Mouse (Mus musculus) kidney, adult 2 months (tissue): ENCODE measurements around the gene Gucy1a1. TPM values are rescaled to one million over a fixed set of nuclear protein-coding genes. Genes with fewer than 3 reads are reported as not detected.

Experiments used
- DNase-seq: peaks from one replicate; pipeline ENCODE4 v3.0.0; 2021
- H3K27ac ChIP-seq: fragments of 200-500 bp; 2 replicates; pipeline ENCODE4 v1.5.1; 2012; ENCODE audit warnings: low read depth, low read length, control low read depth, inconsistent platforms; ENCODE audit not compliant: insufficient read depth
- H3K27me3 ChIP-seq: fragments of 200-500 bp; replicated peaks from 2 replicates; pipeline ENCODE4 v1.6.1; 2012; ENCODE audit warnings: mild to moderate bottlenecking, moderate library complexity, low read length, inconsistent platforms; ENCODE audit not compliant: control insufficient read depth, insufficient read depth
- H3K36me3 ChIP-seq: fragments of 200-500 bp; 2 replicates; pipeline ENCODE4 v1.6.1; 2012; ENCODE audit warnings: mild to moderate bottlenecking, moderate library complexity, low read length, inconsistent platforms; ENCODE audit not compliant: control insufficient read depth, insufficient read depth
- H3K4me1 ChIP-seq: fragments of 200-500 bp; 2 replicates; pipeline ENCODE4 v1.6.1; 2011; ENCODE audit warnings: low read length; ENCODE audit not compliant: control insufficient read depth, insufficient read depth
- H3K4me3 ChIP-seq: fragments of 200-500 bp; 2 replicates; pipeline ENCODE4 v1.5.1; 2011; ENCODE audit warnings: mild to moderate bottlenecking, low read depth, low read length, control low read depth; ENCODE audit not compliant: insufficient read depth
- CTCF ChIP-seq: fragments of 200-500 bp; conservative IDR thresholded peaks from 2 replicates; pipeline ENCODE4 v1.5.1; 2011; ENCODE audit warnings: low read depth, mild to moderate bottlenecking, control low read depth, low read length, moderate library complexity, mixed read lengths; ENCODE audit not compliant: insufficient read depth, insufficient read length
- POLR2A ChIP-seq: fragments of 200-500 bp; IDR thresholded peaks from one replicate; pipeline ENCODE4 v1.6.1; 2011; ENCODE audit warnings: low read depth, low read length, control low read depth
- WGBS: fragments of 180-500 bp; shearing (Covaris S2); methylation state at CpG from one replicate; pipeline ENCODE4 v1.1.7; 2018; 5-methylcytosine and 5-hydroxymethylcytosine counted together
- polyA plus RNA-seq: library from polyadenylated mRNA; depleted of rRNA; stranded (reverse); fragments of >200 nt; gene quantifications from 2 replicates; pipeline ENCODE4 v1.2.3, GENCODE M21; 2012

Gene Gucy1a1
- polyA plus RNA-seq, 1 experiment = 14.8 TPM

DNA sequence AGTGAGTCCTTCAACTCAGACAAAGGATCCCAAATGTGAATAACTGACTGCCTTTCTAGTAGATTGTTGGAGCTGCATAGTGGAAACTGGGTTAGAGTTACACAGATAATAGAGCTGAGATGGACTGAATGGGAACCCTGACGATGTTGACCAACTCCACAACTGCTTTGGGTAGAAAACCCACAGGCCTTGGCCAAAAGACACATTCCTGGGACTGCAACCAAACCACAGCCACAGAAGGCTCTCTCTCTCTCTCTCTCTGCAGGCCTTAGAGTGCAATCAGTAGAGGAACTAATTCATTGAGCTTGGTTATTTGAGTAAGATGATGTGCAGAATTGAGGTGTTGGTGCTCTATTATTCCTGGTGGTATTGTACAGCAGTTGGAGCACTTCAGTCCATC lies 21.0 kb downstream of the Gucy1a1 start:
- 68% methylated on average over 1 of the region's 1 CpGs for WGBS
- no peaks in the 10 kb centered on the region for H3K36me3 ChIP-seq
- no peaks in the 10 kb centered on the region for H3K27me3 ChIP-seq
- no peaks in the 10 kb centered on the region for H3K4me1 ChIP-seq
- no peak for DNase-seq
- H3K4me3 ChIP-seq = no peak overlapping the region
- H3K27ac ChIP-seq = no peak overlapping the region
- TF ChIP-seq CTCF (no peak), POLR2A (no peak)

DNA sequence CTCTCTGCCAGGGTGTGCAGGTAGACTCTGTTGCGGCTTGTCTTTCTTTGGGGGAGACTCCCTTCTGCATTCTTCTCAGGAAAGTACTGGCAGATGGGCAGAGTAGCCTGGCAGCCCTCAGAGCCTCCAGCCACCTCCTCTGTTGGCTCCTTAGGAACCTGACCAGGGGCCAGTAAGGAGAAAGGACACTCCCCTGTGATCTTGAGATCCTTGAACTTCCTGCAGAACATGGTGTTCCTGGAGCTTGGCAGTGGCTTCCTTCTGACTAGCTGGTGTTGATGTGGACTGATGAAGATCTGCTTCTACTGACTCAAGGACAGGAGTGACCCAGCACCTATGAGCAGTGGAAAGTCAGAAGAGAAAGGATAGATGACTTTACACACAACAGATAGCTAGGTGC lies 26.7 kb downstream of the Gucy1a1 start:
- WGBS = 65% methylated on average over 1 of the region's 1 CpGs
- H3K27ac ChIP-seq = no peak overlapping the region
- TF ChIP-seq POLR2A (no peak), CTCF (no peak)
- H3K4me1 ChIP-seq = no peaks in the 10 kb centered on the region
- no peaks in the 10 kb centered on the region for H3K27me3 ChIP-seq
- no peaks in the 10 kb centered on the region for H3K36me3 ChIP-seq
- H3K4me3 ChIP-seq = no peak overlapping the region
- DNase-seq = no peak

DNA sequence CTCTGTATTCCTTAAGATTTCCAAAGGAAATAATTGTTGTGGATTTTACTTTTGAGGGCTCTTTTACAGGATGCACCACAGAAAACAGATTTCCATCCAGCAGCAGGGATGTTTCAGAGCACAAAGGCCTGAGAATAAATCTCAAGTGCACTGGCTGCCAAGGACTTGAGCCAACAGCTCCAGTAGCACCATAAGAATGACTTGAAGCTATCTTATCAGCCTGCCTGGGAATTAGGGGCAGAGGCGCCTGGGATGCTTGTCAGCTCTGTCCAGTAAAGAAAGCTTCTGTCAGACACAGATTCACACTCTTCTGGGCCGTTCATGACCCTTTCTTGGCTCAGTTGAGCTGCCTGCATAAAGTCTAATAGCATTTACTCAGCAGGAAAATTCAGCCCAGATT lies 33.1 kb downstream of the Gucy1a1 start:
- 68% methylated on average over 2 of the region's 2 CpGs for WGBS
- DNase-seq = peak; percentile 62
- H3K27ac ChIP-seq = no peak overlapping the region

GRCm38 (mm10) chr3:82111986-82112385 lies 33.6 kb downstream of the Gucy1a1 start:
- TF ChIP-seq POLR2A (no peak), CTCF (no peak)
- peak; percentile 36 for DNase-seq
- Histone ChIP-seq H3K27ac (no peak overlapping the region), H3K4me3 (no peak overlapping the region), H3K4me1 (no peaks in the 10 kb centered on the region), H3K27me3 (no peaks in the 10 kb centered on the region), H3K36me3 (no peaks in the 10 kb centered on the region)
- 75% methylated on average over 3 of the region's 3 CpGs for WGBS

More for the DNA sequence above, 33.1 kb downstream of the Gucy1a1 start:
- Histone ChIP-seq H3K36me3 (no peaks in the 10 kb centered on the region), H3K4me1 (no peaks in the 10 kb centered on the region), H3K27me3 (no peaks in the 10 kb centered on the region), H3K4me3 (no peak overlapping the region)
- TF ChIP-seq CTCF = no peak
- no peak for TF ChIP-seq POLR2A

- no peak for DNase-seq
- TF ChIP-seq POLR2A = no peak
- no peak for TF ChIP-seq CTCF
- WGBS = 91% methylated on average over 15 of the region's 15 CpGs
- H3K4me1 ChIP-seq = no peaks in the 10 kb centered on the region
- H3K36me3 ChIP-seq = no peaks in the 10 kb centered on the region
- H3K27me3 ChIP-seq = no peaks in the 10 kb centered on the region
- no peak overlapping the region for H3K27ac ChIP-seq
- H3K4me3 ChIP-seq = no peak overlapping the region
These were observed 36.6 kb downstream of the Gucy1a1 start for GRCm38 (mm10) chr3:82108951-82109350.

GRCm38 (mm10) chr3:82104229-82104628 lies 41.4 kb downstream of the Gucy1a1 start:
- WGBS = 69% methylated on average over 6 of the region's 6 CpGs
- H3K4me1 ChIP-seq = no peaks in the 10 kb centered on the region
- H3K27ac ChIP-seq = no peak overlapping the region
- H3K36me3 ChIP-seq = no peaks in the 10 kb centered on the region
- no peaks in the 10 kb centered on the region for H3K27me3 ChIP-seq
- TF ChIP-seq POLR2A (no peak), CTCF (no peak)
- peak; percentile 3 for DNase-seq
- no peak overlapping the region for H3K4me3 ChIP-seq

DNA sequence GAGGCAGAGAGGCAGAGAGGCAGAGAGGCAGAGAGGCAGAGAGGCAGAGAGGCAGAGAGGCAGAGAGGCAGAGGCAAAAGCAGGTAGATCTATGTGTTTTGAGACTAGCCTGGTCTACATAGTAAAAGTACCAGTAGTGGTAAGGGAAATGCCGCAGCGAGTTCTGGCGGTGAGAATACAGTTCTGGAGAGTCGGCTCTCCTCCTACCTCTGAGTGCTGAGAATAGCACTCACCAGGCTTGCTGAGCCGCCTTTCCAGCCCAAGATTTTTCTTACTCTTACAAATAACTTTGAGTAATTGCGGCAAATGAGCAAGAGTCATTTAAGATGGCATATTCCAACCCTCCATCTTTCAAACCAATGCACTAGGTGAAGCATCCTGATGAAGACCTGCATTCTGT lies 46.5 kb downstream of the Gucy1a1 start:
- TF ChIP-seq POLR2A = no peak
- no peak for TF ChIP-seq CTCF
- no peak overlapping the region for H3K27ac ChIP-seq
- H3K36me3 ChIP-seq = no peaks in the 10 kb centered on the region
- no peaks in the 10 kb centered on the region for H3K27me3 ChIP-seq
- WGBS = 87% methylated on average over 6 of the region's 6 CpGs
- H3K4me1 ChIP-seq = no peaks in the 10 kb centered on the region
- H3K4me3 ChIP-seq = no peak overlapping the region
- no peak for DNase-seq

GRCm38 (mm10) chr3:82096801-82097200 lies 48.8 kb downstream of the Gucy1a1 start:
- no peak for DNase-seq
- 71% methylated on average over 2 of the region's 2 CpGs for WGBS
- H3K27ac ChIP-seq = no peak overlapping the region
- H3K36me3 ChIP-seq = no peaks in the 10 kb centered on the region
- TF ChIP-seq POLR2A (no peak), CTCF (no peak)
- no peak overlapping the region for H3K4me3 ChIP-seq
- no peaks in the 10 kb centered on the region for H3K27me3 ChIP-seq
- no peaks in the 10 kb centered on the region for H3K4me1 ChIP-seq
